Mouse (Mus musculus): ENCODE measurements around the gene Krt83. TPM values are rescaled to one million over a fixed set of nuclear protein-coding genes. Genes with fewer than 3 reads are reported as not detected.
"Not testable (repeated sequence)": the region's sequence is repeated elsewhere in the genome, so short reads cannot be mapped to it uniquely, and the experiment has no call there.

Gene Krt83
- polyA plus RNA-seq, 1 experiment from 2014 or later: not detected

GRCm38 (mm10) chr15:101519792-101520191, 28.5 kb upstream of the Krt83 start:
- H3K27me3 ChIP-seq (replicated peaks; ENCODE audit: insufficient read depth, low read length): no peaks in the 10 kb centered on the region
- H3K9ac ChIP-seq (replicated peaks; ENCODE audit: low read depth): no peak overlapping the region
- no peaks in the 10 kb centered on the region for H3K36me3 ChIP-seq (ENCODE audit: insufficient read depth, low read length)
- H3K4me1 ChIP-seq (ENCODE audit: insufficient read depth, low read depth, low read length): no peaks in the 10 kb centered on the region
- H3K27ac ChIP-seq (ENCODE audit: low read length): no peak overlapping the region
- H3K9me3 ChIP-seq (ENCODE audit: low read length): no peaks in the 10 kb centered on the region
- no peak overlapping the region for H3K4me3 ChIP-seq (ENCODE audit: low read depth, low read length)
- ATAC-seq (no peak), DNase-seq (ENCODE audit: low spot score) (peak; percentile 88)
- H3K4me2 ChIP-seq (replicated peaks; ENCODE audit: low read depth, low read length): no peak overlapping the region
- TF ChIP-seq EP300 (IDR thresholded peaks at IDR 0.05) (no peak), CTCF (IDR thresholded peaks at IDR 0.05) (peak; percentile 91)
- WGBS: 10% methylated on average over 2 of the region's 2 CpGs

- H3K4me1 ChIP-seq (ENCODE audit: insufficient read depth, low read depth, low read length); H3K4me2 ChIP-seq (replicated peaks; ENCODE audit: low read depth, low read length); H3K36me3 ChIP-seq (ENCODE audit: insufficient read depth, low read length); H3K27me3 ChIP-seq (replicated peaks; ENCODE audit: insufficient read depth, low read length); DNase-seq (ENCODE audit: low spot score); H3K9ac ChIP-seq (replicated peaks; ENCODE audit: low read depth); ATAC-seq; H3K9me3 ChIP-seq (ENCODE audit: low read length); H3K27ac ChIP-seq (ENCODE audit: low read length); H3K4me3 ChIP-seq (ENCODE audit: low read depth, low read length): not testable (repeated sequence)
- 61% methylated on average over 2 of the region's 2 CpGs for WGBS
These were observed 25.8 kb upstream of the Krt83 start, which contains the start of gene Gm49425 for GRCm38 (mm10) chr15:101517161-101517560. TSS of gene Gm49425 (minus strand) at chr15:101517261.

GRCm38 (mm10) chr15:101508247-101508646, 16.9 kb upstream of the Krt83 start:
- TF ChIP-seq CTCF (IDR thresholded peaks at IDR 0.05) (no peak), EP300 (IDR thresholded peaks at IDR 0.05) (no peak)
- Histone ChIP-seq H3K9ac (replicated peaks; ENCODE audit: low read depth) (no peak overlapping the region), H3K4me1 (ENCODE audit: insufficient read depth, low read depth, low read length) (no peaks in the 10 kb centered on the region), H3K9me3 (ENCODE audit: low read length) (no peaks in the 10 kb centered on the region), H3K36me3 (ENCODE audit: insufficient read depth, low read length) (no peaks in the 10 kb centered on the region), H3K27ac (ENCODE audit: low read length) (no peak overlapping the region), H3K4me2 (replicated peaks; ENCODE audit: low read depth, low read length) (no peak overlapping the region), H3K4me3 (ENCODE audit: low read depth, low read length) (no peak overlapping the region), H3K27me3 (replicated peaks; ENCODE audit: insufficient read depth, low read length) (no peaks in the 10 kb centered on the region)
- 52% methylated on average over 9 of the region's 9 CpGs for WGBS
- peak; percentile 56 for ATAC-seq
- peak; percentile 50 for DNase-seq (ENCODE audit: low spot score)

GRCm38 (mm10) chr15:101506896-101507758, 15.8 kb upstream of the Krt83 start:
- Histone ChIP-seq H3K36me3 (ENCODE audit: insufficient read depth, low read length) (no peaks in the 10 kb centered on the region), H3K27me3 (replicated peaks; ENCODE audit: insufficient read depth, low read length) (no peaks in the 10 kb centered on the region), H3K27ac (ENCODE audit: low read length) (no peak overlapping the region), H3K9me3 (ENCODE audit: low read length) (no peaks in the 10 kb centered on the region), H3K4me3 (ENCODE audit: low read depth, low read length) (no peak overlapping the region), H3K4me2 (replicated peaks; ENCODE audit: low read depth, low read length) (no peak overlapping the region), H3K9ac (replicated peaks; ENCODE audit: low read depth) (no peak overlapping the region), H3K4me1 (ENCODE audit: insufficient read depth, low read depth, low read length) (no peaks in the 10 kb centered on the region)
- ATAC-seq: no peak
- WGBS: 44% methylated on average over 14 of the region's 14 CpGs
- no peak for DNase-seq (ENCODE audit: low spot score)
- TF ChIP-seq EP300 (IDR thresholded peaks at IDR 0.05): no peak

GRCm38 (mm10) chr15:101497181-101497580, 5.9 kb upstream of the Krt83 start:
- Histone ChIP-seq H3K4me3 (ENCODE audit: low read depth, low read length) (no peak overlapping the region), H3K9me3 (ENCODE audit: low read length) (no peaks in the 10 kb centered on the region), H3K27me3 (replicated peaks; ENCODE audit: insufficient read depth, low read length) (no peaks in the 10 kb centered on the region), H3K4me2 (replicated peaks; ENCODE audit: low read depth, low read length) (no peak overlapping the region), H3K36me3 (ENCODE audit: insufficient read depth, low read length) (no peaks in the 10 kb centered on the region), H3K9ac (replicated peaks; ENCODE audit: low read depth) (no peak overlapping the region), H3K27ac (ENCODE audit: low read length) (no peak overlapping the region), H3K4me1 (ENCODE audit: insufficient read depth, low read depth, low read length) (peaks cover 3% of the 10 kb centered on the region; the same call in 1 of the 2 replicates)
- ATAC-seq (peak; percentile 17), DNase-seq (ENCODE audit: low spot score) (peak; percentile 71)
- 67% methylated on average over 2 of the region's 2 CpGs for WGBS
- TF ChIP-seq CTCF (IDR thresholded peaks at IDR 0.05) (peak; percentile 70), EP300 (IDR thresholded peaks at IDR 0.05) (no peak)

- TF ChIP-seq CTCF (IDR thresholded peaks at IDR 0.05) (no peak), EP300 (IDR thresholded peaks at IDR 0.05) (no peak)
- Histone ChIP-seq H3K9ac (replicated peaks; ENCODE audit: low read depth) (no peak overlapping the region), H3K4me2 (replicated peaks; ENCODE audit: low read depth, low read length) (no peak overlapping the region), H3K27ac (ENCODE audit: low read length) (no peak overlapping the region), H3K36me3 (ENCODE audit: insufficient read depth, low read length) (no peaks in the 10 kb centered on the region), H3K4me3 (ENCODE audit: low read depth, low read length) (no peak overlapping the region), H3K4me1 (ENCODE audit: insufficient read depth, low read depth, low read length) (peaks cover 3% of the 10 kb centered on the region; the same call in 1 of the 2 replicates), H3K9me3 (ENCODE audit: low read length) (no peaks in the 10 kb centered on the region), H3K27me3 (replicated peaks; ENCODE audit: insufficient read depth, low read length) (no peaks in the 10 kb centered on the region)
- ATAC-seq (no peak), DNase-seq (ENCODE audit: low spot score) (no peak)
- 71% methylated on average over 8 of the region's 8 CpGs for WGBS
These were observed 4.0 kb upstream of the Krt83 start for GRCm38 (mm10) chr15:101495266-101495665.
